Mouse (Mus musculus) G1E (cell line): ENCODE results near the gene Gimap9. TPM values are rescaled to one million over a fixed set of nuclear protein-coding genes. Genes with fewer than 3 reads are reported as not detected.

ENCODE experiments used
- ATAC-seq: 2 replicates; pipeline ENCODE4 v1.8.0; 2016; ENCODE audit warnings: mild to moderate bottlenecking; ENCODE audit not compliant: insufficient number of reproducible peaks, poor library complexity, low FRiP score, severe bottlenecking; ENCODE audit errors: extremely low read depth
- DNase-seq: peaks from one replicate; pipeline ENCODE4 v3.0.0; 2012; ENCODE audit warnings: low spot score
- H3K27me3 ChIP-seq: 2 replicates; pipeline ENCODE4 v1.6.1; 2012; ENCODE audit warnings: mild to moderate bottlenecking, low read length, inconsistent platforms; ENCODE audit not compliant: insufficient read depth
- H3K36me3 ChIP-seq: replicated peaks from 2 replicates; pipeline ENCODE3; 2012; ENCODE audit warnings: mild to moderate bottlenecking, inconsistent platforms
- H3K4me1 ChIP-seq: 2 replicates; pipeline ENCODE4 v1.6.1; 2012; ENCODE audit warnings: low read depth, low read length, inconsistent platforms, mixed read lengths; ENCODE audit not compliant: insufficient read depth
- H3K4me3 ChIP-seq: 2 replicates; pipeline ENCODE4 v1.5.1; 2012; ENCODE audit warnings: low read depth, mild to moderate bottlenecking, inconsistent platforms, low read length, moderate library complexity, mixed read lengths
- H3K9me3 ChIP-seq: replicated peaks from 2 replicates; pipeline ENCODE4 v1.6.1; 2012; ENCODE audit warnings: inconsistent platforms
- CTCF ChIP-seq: IDR thresholded peaks from 2 replicates; pipeline ENCODE4 v1.5.1; 2012; ENCODE audit warnings: low read depth, low read length, inconsistent platforms, mixed read lengths
- GATA1 ChIP-seq: IDR thresholded peaks from 2 replicates; pipeline ENCODE4 v1.6.1; 2012; ENCODE audit warnings: borderline replicate concordance, low read length, inconsistent platforms, mixed read lengths
- GATA2 ChIP-seq: IDR thresholded peaks from 2 replicates; pipeline ENCODE4 v1.6.1; 2012; ENCODE audit warnings: low read depth, low read length, inconsistent platforms, borderline replicate concordance
- POLR2AphosphoS5 ChIP-seq: IDR thresholded peaks from 2 replicates; pipeline ENCODE4 v1.6.1; 2012; ENCODE audit warnings: low read depth, low read length, inconsistent platforms; ENCODE audit not compliant: insufficient replicate concordance
- TAL1 ChIP-seq: conservative IDR thresholded peaks from 2 replicates; pipeline ENCODE4 v1.6.1; 2012; ENCODE audit warnings: low read depth, low read length, inconsistent platforms, mixed read lengths
- polyA plus RNA-seq: library from polyadenylated mRNA; stranded (reverse); fragments of >175 nt; gene quantifications from 2 replicates; pipeline ENCODE4 v1.2.3, GENCODE M21; 2012
- total RNA-seq, 2 experiments: library from RNA; stranded (forward) in 1 of 2; stranded (reverse) in 1 of 2; fragments of 200-1000 nt in 1 of 2; fragments of >200 nt in 1 of 2; fragmentation: Nextera tagmentation in 1 of 2; gene quantifications; 2 replicates each; pipeline ENCODE4 v1.2.3; 2014 to 2017

The Gimap9 gene
- total and polyA plus RNA-seq, 3 experiments: 0.30 to 25.8 (median 9.9) TPM

DNA sequence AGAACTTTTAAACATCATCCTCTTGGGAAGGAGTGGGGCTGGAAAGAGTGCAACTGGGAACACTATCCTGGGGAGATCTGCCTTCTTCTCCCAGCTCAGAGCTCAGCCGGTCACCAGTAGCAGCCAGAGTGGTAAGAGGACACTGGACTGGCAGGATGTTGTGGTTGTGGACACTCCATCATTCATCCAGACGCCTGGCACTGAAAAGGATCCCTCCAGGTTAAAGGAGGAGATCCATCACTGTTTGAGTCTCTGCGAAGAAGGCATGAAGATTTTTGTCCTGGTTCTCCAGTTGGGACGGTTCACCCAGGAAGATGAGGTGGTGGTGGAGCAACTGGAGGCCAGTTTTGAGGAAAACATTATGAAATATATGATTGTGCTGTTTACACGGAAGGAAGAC, 17.2 kb upstream of the Gimap9 start:
- TF ChIP-seq POLR2AphosphoS5 (no peak), GATA1 (no peak), CTCF (no peak), TAL1 (no peak), GATA2 (no peak)
- ATAC-seq (no peak), DNase-seq (no peak)
- Histone ChIP-seq H3K27me3 (peaks cover 9% of the 10 kb centered on the region), H3K4me1 (no peaks in the 10 kb centered on the region), H3K9me3 (no peaks in the 10 kb centered on the region), H3K4me3 (no peak overlapping the region), H3K36me3 (no peaks in the 10 kb centered on the region)

- DNase-seq: no peak
- TF ChIP-seq CTCF: no peak
- no peak for TF ChIP-seq GATA1
- TF ChIP-seq POLR2AphosphoS5: no peak
- TF ChIP-seq GATA2: no peak
- no peak for TF ChIP-seq TAL1
- H3K4me1 ChIP-seq: no peaks in the 10 kb centered on the region
- no peak overlapping the region for H3K4me3 ChIP-seq
- peaks cover 16% of the 10 kb centered on the region for H3K27me3 ChIP-seq
- H3K9me3 ChIP-seq: no peaks in the 10 kb centered on the region
- no peak for ATAC-seq
- no peaks in the 10 kb centered on the region for H3K36me3 ChIP-seq
Measured at GRCm38 (mm10) chr6:48664750-48665149, 11.2 kb upstream of the Gimap9 start.

GRCm38 (mm10) chr6:48665471-48665870, 10.5 kb upstream of the Gimap9 start:
- Histone ChIP-seq H3K27me3 (peaks cover 16% of the 10 kb centered on the region), H3K36me3 (no peaks in the 10 kb centered on the region), H3K9me3 (no peaks in the 10 kb centered on the region), H3K4me1 (no peaks in the 10 kb centered on the region), H3K4me3 (no peak overlapping the region)
- DNase-seq (no peak), ATAC-seq (no peak)
- TF ChIP-seq TAL1: no peak
- no peak for TF ChIP-seq POLR2AphosphoS5

DNA sequence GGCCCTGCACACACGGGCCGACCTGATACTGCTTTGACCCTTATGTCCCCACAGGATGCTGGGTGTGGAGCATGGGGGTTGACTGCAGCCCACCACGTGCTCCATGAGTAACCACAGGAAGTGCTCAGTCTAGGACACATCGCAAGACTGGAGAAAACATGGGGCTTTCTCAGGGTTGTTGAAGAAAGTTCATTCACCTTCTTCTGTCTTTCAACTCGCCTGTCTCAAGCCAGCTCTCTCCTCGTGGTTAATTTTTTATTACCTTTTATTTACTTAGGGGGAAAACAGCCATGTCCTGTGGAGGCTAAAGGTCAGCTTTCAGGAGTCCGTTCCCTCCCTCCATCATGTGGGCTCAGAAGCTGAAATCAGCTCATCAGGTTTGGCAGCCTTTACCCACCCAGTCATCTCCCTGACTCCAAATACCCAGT, 9.8 kb upstream of the Gimap9 start:
- ATAC-seq (no peak), DNase-seq (no peak)
- H3K4me1 ChIP-seq: no peaks in the 10 kb centered on the region
- no peak overlapping the region for H3K4me3 ChIP-seq
- TF ChIP-seq TAL1 (no peak), GATA1 (no peak), CTCF (no peak), GATA2 (no peak), POLR2AphosphoS5 (no peak)
- H3K36me3 ChIP-seq: no peaks in the 10 kb centered on the region
- H3K27me3 ChIP-seq: peaks cover 16% of the 10 kb centered on the region
- H3K9me3 ChIP-seq: no peaks in the 10 kb centered on the region

DNA sequence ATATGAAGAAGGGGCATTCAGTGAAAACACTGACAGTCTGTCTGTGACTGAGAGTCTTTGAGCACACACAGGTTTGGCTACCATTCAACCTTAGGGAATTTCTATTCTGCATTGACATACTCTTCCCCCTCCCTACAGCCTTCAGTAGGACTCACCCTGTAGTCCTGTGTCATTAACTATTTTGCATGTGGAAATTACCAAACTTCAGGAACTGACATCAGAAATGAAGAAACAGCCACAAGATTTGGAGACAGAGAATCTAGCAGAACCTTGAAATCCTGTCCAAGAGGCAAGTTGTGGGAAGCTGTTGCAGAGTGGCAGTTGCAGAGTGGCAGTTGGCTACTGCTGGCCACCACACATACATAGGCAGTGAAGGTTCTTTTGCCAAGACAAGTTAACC, 7.9 kb upstream of the Gimap9 start:
- no peak for TF ChIP-seq GATA1
- TF ChIP-seq POLR2AphosphoS5: no peak
- no peak for TF ChIP-seq GATA2
- TF ChIP-seq CTCF: no peak
- TF ChIP-seq TAL1: no peak
- no peak overlapping the region for H3K4me3 ChIP-seq
- ATAC-seq (no peak), DNase-seq (no peak)
- H3K36me3 ChIP-seq: no peaks in the 10 kb centered on the region
- no peaks in the 10 kb centered on the region for H3K4me1 ChIP-seq
- H3K9me3 ChIP-seq: no peaks in the 10 kb centered on the region
- H3K27me3 ChIP-seq: peaks cover 16% of the 10 kb centered on the region

DNA sequence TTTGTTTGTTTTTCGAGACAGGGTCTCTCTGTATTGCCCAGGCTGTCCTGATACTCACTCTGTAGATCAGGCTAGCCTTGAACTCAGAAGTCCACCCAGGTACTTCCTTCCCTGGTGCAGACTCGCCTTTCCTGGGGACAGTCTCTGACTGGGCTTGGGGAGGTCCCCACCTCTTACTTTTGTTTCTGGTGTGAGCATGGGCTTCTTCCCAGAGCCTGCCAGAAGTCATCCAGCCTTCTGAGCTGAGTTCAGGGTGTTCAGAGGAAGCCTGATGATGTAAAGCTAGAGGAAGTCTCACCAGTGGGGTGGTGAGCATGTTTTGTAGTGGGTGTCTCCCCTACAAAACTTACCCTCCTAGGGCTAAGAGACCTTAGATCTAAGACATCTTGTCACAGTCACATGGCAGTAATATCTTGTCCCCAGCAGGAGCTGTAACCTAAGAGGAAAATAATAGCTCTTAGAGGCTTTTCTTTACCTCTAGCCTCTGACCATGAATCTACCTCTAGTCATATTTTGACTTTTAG, 6.4 kb upstream of the Gimap9 start:
- H3K27me3 ChIP-seq: peaks cover 13% of the 10 kb centered on the region
- H3K36me3 ChIP-seq: no peaks in the 10 kb centered on the region
- no peak overlapping the region for H3K4me3 ChIP-seq
- ATAC-seq: no peak
- no peaks in the 10 kb centered on the region for H3K9me3 ChIP-seq
- no peak for TF ChIP-seq POLR2AphosphoS5
- no peak for TF ChIP-seq GATA2
- TF ChIP-seq TAL1: no peak
- no peak for TF ChIP-seq CTCF
- no peak for TF ChIP-seq GATA1
- no peak for DNase-seq
- H3K4me1 ChIP-seq: no peaks in the 10 kb centered on the region
